Mouse (Mus musculus) urinary bladder, postnatal 25 days (tissue): ENCODE data around the gene Creg1.

Source experiments
- DNase-seq: peaks from one replicate; pipeline ENCODE4 v3.0.0; 2022; ENCODE audit warnings: low spot score

Creg1 gene

GRCm38 (mm10) chr1:165763635-165764372 is at the start of gene Creg1:
Gene Creg1 (plus strand): TSS chr1:165763746.
- peak; percentile 82 for DNase-seq

DNA sequence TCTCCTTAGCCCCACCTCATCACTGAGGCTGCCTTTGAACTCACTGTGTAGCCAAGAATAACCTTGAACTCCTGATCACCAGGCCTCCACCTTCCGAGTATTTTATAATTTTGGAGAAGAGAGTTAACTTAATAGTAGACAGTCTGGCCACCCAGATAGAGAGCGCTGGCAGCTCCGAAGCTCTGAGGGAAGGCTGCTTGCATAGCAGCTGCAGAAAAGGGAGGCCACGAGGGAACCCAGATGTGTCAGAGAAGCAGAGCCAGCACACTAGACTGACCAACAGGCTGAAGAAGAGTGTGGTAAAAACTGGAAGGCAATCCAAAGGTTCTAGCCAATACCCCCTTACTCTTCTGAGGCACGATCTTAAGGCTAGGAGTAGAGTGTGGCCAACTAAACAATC is 49.7 kb upstream of the Creg1 start:
- no peak for DNase-seq

DNA sequence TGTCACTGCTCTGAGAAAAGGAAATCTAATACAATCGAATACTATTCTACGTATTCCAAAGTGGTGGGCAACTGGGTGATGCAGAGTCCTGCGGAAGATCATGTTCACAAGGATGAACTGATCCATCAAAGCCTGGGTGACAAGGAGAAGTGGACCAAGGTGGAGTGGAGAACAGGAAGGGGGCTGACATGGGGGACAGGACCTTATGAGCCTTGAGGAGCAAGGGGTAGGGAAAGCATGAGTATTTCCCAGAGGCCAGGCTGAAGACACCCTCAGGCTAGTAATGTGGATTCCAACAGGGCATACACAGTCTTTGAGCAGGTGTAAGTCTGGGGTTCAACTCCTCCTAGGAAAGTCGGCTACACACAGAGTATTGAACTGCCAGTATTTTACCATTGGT is 47.1 kb upstream of the Creg1 start:
- no peak for DNase-seq

- no peak for DNase-seq
Measured at GRCm38 (mm10) chr1:165717711-165718542, 45.6 kb upstream of the Creg1 start.

GRCm38 (mm10) chr1:165718543-165719105 is 44.9 kb upstream of the Creg1 start:
- DNase-seq, result no peak

- no peak for DNase-seq
Measured at GRCm38 (mm10) chr1:165722531-165723123, 40.9 kb upstream of the Creg1 start.

DNA sequence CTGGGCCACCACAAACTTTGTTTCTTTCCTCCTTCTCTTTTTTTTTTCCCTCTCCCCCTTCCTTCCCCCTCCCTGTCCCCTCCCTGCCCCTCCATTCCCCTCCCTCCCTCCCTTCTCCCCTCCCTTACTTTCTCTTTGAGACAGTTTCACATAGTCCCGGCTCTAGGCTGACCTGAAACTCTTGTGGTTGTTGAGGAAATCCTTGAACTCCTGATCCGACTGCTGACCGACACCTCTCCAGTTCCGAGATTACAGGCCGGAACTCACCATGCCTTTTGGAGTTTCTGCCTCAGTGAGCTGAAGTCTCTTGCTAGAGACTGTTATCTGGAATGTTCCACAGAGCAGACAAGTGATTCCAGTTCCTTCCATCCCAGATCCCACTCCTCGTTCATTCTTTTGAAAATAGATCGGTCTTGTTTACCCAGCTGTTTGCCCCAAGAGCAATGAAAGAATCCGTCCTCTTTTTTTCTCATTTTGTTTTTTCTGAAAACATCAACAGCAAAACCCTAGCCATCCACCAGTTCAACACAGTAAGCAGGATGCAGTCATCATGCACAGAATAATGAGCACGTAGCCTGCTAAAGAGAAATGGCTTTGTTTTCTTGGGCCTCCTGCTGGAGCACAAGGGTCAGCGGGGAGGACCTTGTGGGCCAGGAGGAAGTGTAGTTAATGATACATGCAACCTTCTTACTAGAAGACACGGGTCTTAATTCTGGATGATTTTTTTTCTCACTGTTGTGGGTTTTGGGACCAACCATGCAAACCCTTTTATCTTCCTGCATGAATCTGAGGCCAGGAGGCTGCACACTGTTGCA is 39.1 kb upstream of the Creg1 start:
- no peak for DNase-seq

- no peak for DNase-seq
Measured at GRCm38 (mm10) chr1:165725039-165725644, 38.4 kb upstream of the Creg1 start.

DNA sequence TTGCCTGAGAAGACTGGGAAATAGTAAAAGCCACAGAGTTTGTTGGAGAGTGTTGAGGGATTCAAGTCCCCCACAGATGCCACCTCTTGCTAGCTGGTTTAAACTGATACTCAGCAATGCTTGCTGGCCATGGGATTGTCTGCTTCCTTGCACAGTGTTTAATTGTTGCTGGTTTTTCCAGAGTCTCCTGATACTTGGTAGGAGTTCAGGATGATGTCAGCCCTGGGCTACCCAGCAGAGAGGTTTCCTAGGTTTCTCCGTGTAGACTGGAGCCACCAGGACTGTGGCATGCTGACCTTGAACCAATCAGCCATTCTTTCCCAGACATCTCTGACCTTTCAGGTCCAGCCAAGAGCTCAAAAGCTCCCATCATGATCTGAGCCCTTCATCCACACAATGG is 36.6 kb upstream of the Creg1 start:
- no peak for DNase-seq

DNA sequence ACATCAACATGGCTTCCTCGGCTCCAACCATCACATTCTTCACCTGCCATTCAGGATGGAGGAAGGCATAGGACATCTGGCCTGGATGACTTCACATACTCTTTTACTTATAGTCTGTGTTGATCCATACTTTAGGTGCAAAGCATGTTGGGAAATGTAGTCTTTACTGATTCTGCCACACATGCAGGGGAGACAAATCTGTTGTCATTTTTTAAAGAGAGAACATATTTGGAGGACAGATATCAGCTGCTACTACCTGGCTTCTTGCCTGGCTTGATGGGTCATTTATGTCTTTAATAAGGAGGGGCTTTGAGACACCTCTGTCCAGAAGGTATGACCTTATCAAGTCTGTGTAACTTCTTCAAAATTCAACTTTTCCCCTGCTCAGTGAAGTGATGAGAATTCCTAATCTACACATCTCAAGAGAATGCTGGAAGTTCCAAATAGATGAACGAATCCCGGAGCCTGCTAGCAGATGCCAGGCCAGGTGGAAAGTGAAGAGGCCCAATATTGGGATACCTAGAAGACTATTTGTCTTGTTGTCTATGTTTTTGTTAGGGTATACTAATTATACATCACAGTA is 35.4 kb upstream of the Creg1 start:
- DNase-seq, result no peak

DNA sequence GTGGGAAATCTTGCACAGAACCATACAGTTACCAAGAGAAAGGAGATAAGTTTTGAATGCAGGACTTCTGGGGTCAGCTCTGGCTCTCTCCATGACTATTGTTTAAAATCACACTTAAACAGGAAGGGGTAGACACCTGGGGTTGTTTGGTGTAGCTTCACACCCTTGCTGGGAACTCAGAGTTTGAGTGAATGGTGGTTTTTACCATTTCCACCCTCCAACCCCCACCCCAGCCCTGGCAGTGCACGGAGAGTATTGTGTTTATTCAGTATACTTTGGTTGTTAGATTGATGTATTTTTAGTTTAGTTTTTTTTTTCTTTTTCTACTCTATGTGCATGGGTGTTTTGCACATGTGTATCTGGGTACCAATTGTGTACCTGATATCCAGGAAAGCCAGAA is 33.4 kb upstream of the Creg1 start:
- DNase-seq, result no peak

DNA sequence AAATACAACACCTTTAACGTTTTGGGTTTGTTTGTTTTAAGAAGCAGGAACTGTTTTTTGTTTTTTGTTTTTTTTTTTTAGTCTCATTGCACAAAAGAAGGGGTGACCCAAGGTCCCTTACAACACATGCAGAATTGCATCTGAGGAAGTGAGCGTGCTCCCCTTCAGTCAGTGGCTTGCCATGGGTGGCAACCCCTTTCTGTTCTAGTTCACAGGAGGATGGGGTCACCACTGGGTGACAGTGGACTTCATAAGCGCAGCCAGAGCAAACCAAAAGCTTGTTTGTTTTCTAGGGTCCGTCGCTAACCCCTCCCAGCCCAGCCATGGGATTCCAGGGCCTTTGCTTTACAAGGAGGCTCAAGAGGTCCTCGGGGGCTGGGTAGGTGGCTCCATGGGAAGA is 32.0 kb upstream of the Creg1 start:
- no peak for DNase-seq

DNA sequence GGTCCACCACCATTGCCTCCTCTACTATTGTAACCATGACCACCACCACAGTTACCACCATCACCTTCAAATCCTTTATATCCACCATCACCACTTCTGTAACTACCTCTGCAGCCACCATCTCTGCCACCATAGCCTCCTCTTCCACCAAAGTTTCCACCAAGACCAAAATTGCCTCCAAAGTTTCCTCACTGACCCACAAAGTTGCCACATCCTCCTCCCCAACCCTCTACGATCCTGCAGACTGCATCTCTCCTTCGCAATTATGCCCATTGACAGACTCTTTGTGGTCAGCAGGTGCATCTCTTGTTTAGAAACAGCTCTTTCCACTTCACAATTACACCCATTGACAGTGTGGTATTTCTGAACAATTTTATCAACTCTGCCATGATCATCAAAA is 28.7 kb upstream of the Creg1 start:
- no peak for DNase-seq

DNA sequence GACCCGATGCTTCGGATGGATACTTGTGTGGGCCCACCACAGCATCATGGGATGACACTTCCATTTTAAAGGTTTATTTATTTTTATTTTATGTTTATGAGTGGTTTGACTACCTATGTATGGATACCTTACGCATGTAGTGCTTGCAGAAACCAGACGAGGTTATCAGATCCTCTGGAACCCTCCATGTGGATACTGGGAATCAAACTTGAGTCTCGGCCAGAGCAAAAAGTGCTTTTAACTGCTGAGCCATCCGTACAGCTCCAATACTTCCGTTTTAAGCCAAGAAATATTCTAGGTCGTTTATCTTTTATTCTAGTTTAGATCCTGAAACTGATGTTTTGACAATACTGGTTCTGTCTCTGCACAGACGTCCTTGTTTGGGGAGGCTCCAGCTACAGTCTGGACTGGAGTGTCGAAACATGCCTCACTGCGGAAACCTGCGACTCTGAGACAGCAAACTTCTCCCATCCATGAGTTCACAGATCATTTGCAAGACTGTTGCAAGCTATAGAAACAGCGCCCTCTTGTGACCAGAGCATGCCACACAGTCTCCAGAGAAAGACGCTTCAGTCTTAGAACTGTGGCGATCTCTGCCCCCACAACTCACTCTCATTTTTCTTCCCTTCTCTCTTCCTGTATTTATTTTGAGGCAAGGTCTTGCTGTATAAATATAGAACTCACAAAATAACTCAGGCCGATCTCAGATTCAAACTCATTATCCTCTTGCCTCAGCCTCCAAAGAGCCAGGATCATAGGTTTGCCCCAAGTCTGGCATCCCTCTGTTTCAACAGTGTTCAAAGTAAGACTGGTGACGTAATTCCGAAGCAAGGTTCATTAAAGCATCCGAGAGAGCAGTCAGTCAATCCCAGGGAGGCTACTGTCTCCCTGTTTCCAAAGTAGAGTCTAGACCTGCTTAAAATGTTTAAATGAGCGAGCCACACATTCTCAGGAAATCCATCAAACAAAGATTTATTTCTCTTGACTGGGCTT is 27.4 kb upstream of the Creg1 start:
- DNase-seq, result peak; percentile 77

DNA sequence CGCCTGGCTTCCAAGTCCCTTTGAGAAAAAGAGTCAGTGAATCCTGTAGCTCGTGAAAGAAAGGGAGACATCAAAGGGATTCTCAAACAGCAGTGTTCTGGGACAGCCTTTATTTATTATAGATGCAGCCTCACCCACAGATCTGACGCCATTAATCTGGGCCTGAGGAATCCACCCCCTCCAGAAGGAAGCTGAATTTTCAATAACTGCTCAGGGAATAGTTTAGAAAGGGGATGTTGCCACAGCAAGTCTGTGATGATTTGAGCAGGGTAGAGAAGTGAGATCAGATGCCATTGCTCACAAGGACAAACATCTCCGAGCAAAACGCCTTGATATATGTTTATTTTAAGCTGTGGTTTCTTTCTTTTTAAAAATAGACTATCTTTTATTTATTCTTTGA is 26.1 kb upstream of the Creg1 start:
- no peak for DNase-seq

DNA sequence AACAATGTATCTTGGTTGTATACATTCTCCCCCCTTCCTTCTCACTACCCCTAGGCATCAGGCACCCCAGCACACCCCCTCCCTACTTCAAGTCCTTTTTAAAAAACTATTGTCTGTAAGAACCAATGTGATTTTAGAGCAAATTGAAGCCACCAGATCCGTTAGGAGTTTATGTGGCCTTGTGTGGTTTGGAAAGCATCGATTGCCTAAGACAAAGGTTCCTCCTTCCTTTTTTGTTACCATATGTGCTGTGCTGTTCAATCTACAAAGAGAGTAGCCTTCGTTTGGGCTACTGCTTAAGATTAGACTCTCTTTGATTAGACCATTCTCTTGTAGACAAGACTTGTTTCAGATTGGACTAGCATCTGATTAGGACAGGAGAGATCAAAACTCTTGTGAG is 25.7 kb upstream of the Creg1 start:
- DNase-seq, result no peak

- DNase-seq, result no peak
Measured at GRCm38 (mm10) chr1:165738985-165739384, 24.6 kb upstream of the Creg1 start.

- DNase-seq, result no peak
Measured at GRCm38 (mm10) chr1:165741989-165742388, 21.6 kb upstream of the Creg1 start.

- DNase-seq, result no peak
Measured at GRCm38 (mm10) chr1:165748053-165748452, 15.5 kb upstream of the Creg1 start.

GRCm38 (mm10) chr1:165751142-165751541 is 12.4 kb upstream of the Creg1 start:
- DNase-seq, result no peak
